Mouse (Mus musculus) stomach, embryonic 16.5 days (tissue): ENCODE results near the gene 3110082I17Rik. TPM values are rescaled to one million over a fixed set of nuclear protein-coding genes. Genes with fewer than 3 reads are reported as not detected.
A peak's percentile ranks its signal among the peaks of the same experiment; 100 is the strongest.

Source experiments
- microRNA counts: library from miRNA; unstranded; fragments of <30 nt; microRNA quantifications from one replicate; lab custom pipeline; 2016
- microRNA-seq: library from miRNA; unstranded; fragments of <30 nt; microRNA quantifications from one replicate; pipeline ENCODE4, GENCODE M21; 2016
- polyA plus RNA-seq: library from polyadenylated mRNA; unstranded; fragments of >200 nt; fragmentation: Nextera tagmentation; extraction: Ambion mirVana; gene quantifications from 2 replicates; pipeline ENCODE4 v1.2.1, GENCODE M21; 2015

3110082I17Rik gene
- polyA plus RNA-seq, 1 experiment from 2014 or later = 35.7 TPM

MicroRNAs within 50 kb of the gene (microRNA counts, 519-probe panel; counts per million panel counts)
- microRNA mmu-miR-339-3p (lab: Ali Mortazavi, UCI) (not detected), microRNA mmu-miR-339-5p (lab: Ali Mortazavi, UCI) (not detected)

Small RNA genes within 50 kb of the gene (microRNA-seq; reads per million reads assigned to microRNA genes)
- gene Mir339 = 435 reads per million, percentile 70 among the genes with 10 or more reads in this experiment

Other genes starting within 250 kb of the 3110082I17Rik start
- 136 and 142 TPM in 2 replicates for gene Get4, start 208.2 kb downstream of the 3110082I17Rik start, polyA plus RNA-seq
- 2.4 and 2.6 TPM in 2 replicates for gene Adap1, start 134.9 kb downstream of the 3110082I17Rik start, polyA plus RNA-seq
- gene Cox19, start 109.1 kb downstream of the 3110082I17Rik start, polyA plus RNA-seq = 107 and 114 TPM in 2 replicates
- gene Cyp2w1, start 107.9 kb downstream of the 3110082I17Rik start, polyA plus RNA-seq = 11.4 and 11.5 TPM in 2 replicates
- gene Gpr146, start 82.8 kb downstream of the 3110082I17Rik start, polyA plus RNA-seq = 3.1 and 4.2 TPM in 2 replicates
- gene C130050O18Rik, start 55.2 kb downstream of the 3110082I17Rik start, polyA plus RNA-seq = 0.80 and 1.2 TPM in 2 replicates
- 2.9 and 3.6 TPM in 2 replicates for gene Gper1, start 37.4 kb downstream of the 3110082I17Rik start, polyA plus RNA-seq
- gene Zfand2a, start 24.0 kb upstream of the 3110082I17Rik start, polyA plus RNA-seq = 7.1 and 8.2 TPM in 2 replicates
- not detected in 2 replicates for gene Uncx, start 83.0 kb upstream of the 3110082I17Rik start, polyA plus RNA-seq